Mouse (Mus musculus): ENCODE measurements around the gene Kars.

- TF ChIP-seq CTCF (IDR thresholded peaks at IDR 0.05; ENCODE audit: control insufficient read depth, insufficient read depth, insufficient read length) (no peak), USF1 (IDR thresholded peaks at IDR 0.05; ENCODE audit: low read depth) (no peak), FOSL1 (IDR thresholded peaks at IDR 0.05; ENCODE audit: insufficient read depth, low read length, poor library complexity, severe bottlenecking) (no peak)
Observed at GRCm38 (mm10) chr8:112005601-112006000, 5.5 kb downstream of the Kars start.
